Mouse (Mus musculus) naive thymus-derived CD4-positive, alpha-beta T cell, adult 2 months (primary cell): Measurements from ENCODE around the gene Asic4.

Experiments
- DNase-seq: peaks from one replicate; pipeline ENCODE4 v3.0.0-alpha.2; 2011; ENCODE audit warnings: low read depth

Gene Asic4

GRCm38 (mm10) chr1:75503651-75503980, 53.4 kb downstream of the Asic4 start:
- no peak for DNase-seq

DNA sequence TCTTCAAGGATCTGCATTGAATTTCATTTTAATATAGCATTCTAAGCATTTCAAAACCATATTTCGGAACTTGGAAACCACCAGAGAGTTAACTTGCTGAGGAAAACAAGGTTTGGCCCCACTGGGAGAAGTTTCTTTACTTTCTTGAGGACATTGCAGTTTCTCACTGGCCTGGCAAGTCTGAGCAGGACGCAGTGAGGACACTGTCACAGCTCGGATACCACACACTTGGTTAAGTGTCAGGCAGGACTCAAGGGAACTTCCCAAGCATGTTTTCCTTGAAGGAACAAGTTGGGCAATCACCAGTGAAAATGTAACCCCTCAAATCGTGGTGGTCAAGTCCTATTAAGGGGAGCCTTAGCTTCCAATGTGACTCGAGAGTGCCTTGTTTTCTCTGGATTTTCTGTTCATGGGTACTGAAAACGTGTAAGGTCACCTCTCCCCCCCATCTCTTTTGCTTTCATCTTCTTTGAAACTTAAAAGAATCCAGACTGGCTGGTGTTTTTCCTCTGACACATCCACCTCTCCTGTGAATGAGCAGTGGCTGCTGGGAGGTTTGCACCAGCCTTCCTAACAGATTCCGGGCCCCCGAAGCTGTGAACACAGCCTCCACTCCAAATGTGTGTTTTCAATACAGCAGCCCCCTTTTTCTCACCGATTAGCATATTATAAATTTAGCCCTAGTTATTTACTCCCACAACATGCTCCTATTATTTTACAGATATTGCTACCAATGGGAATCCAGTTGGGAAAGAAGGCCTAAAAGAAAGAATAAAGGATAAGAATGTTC, 54.2 kb downstream of the Asic4 start:
- DNase-seq: no peak

DNA sequence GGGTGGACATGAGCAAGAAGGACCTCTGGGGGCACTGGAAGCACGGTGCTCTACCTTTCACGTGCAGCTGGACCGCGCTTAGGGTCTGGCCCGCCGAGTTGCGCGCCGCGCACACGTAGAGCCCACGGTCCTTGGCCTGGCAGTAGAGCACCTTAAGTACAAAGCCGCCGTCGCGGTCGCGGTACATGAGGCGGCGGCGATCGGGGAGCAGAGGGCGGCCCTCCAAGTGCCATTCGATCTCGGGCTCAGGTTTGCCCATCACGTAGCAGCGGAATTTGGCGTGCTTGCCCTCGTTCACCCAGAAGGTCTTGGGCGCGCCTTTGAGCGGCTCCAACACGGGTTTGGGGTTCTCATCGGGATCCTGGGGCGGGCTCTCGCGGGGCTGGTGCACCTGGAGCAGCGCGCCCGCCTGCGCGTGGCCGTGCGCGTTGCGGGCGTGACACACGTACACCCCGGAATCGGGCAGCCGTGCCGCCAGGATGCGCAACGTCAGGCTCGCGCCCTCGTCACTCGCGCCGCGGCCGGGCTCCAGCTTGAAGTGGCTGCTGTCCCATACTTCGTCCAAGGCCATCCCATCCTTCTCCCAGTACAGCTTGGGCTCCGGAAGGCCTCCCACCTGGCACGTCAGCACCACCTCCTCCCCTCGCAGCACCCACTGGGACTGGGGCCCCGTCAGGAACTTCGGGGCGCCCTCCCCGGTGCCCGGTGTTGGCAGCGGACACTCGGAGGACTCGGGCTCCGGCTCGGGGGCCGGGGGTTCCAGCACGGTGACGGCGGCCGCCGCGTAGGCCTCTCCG, 55.1 kb downstream of the Asic4 start:
- DNase-seq: no peak

DNA sequence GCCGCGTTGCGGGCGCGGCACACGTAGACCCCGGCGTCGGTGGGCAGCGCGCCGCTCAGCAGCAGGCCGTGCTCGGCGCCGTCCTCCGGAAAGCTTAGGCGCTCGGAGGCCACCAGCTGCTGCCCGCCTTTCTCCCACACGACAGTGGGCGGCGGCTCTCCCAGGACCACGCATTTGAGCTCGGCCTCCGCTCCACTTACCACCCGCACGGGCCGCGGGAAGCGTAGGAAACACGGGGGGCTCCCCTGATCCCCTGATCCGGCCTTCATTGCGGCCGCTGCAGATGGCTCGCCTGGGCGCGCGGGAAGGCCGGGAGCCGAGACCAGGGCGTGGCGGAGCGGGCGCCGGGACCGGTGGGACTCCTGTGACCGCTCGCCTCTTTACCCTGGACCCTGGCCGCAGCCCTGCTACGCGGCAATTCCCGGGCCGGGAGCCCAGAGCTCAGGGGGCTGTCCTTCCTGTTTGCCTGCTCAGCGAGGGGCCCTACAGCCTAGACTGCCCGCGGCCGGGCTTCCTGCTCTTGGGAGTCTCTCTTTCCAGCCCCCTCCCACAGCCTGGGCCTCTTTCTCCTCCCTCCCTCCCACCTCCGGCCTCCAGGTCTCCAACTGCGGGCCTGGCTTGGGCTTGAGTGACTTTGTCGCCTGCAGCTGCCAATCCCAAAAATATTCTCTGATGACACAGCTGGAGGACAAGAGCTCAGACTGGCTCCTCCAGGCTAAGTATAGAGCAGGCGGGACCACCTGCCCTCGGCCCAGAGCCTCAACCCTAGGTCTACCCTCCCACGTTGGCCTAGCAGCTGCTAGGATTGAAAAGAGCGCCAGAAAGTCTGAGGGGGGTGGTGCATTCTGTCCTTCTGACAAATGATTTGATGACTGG, 56.0 kb downstream of the Asic4 start, which contains the start of gene Obsl1:
Gene Obsl1, minus strand, starts transcription at position 497 of the 876 bp plus-strand sequence.
- no peak for DNase-seq

GRCm38 (mm10) chr1:75507006-75507405, 56.8 kb downstream of the Asic4 start, which contains the start of gene Inha:
Inha (plus strand) TSS chr1:75507077.
- no peak for DNase-seq

GRCm38 (mm10) chr1:75509586-75509985, 59.4 kb downstream of the Asic4 start:
- no peak for DNase-seq

- no peak for DNase-seq
Observed at GRCm38 (mm10) chr1:75510154-75510553, 59.9 kb downstream of the Asic4 start.

- no peak for DNase-seq
Observed at GRCm38 (mm10) chr1:75511437-75512210, 61.4 kb downstream of the Asic4 start.

GRCm38 (mm10) chr1:75512550-75512949, 62.3 kb downstream of the Asic4 start:
- DNase-seq: no peak

DNA sequence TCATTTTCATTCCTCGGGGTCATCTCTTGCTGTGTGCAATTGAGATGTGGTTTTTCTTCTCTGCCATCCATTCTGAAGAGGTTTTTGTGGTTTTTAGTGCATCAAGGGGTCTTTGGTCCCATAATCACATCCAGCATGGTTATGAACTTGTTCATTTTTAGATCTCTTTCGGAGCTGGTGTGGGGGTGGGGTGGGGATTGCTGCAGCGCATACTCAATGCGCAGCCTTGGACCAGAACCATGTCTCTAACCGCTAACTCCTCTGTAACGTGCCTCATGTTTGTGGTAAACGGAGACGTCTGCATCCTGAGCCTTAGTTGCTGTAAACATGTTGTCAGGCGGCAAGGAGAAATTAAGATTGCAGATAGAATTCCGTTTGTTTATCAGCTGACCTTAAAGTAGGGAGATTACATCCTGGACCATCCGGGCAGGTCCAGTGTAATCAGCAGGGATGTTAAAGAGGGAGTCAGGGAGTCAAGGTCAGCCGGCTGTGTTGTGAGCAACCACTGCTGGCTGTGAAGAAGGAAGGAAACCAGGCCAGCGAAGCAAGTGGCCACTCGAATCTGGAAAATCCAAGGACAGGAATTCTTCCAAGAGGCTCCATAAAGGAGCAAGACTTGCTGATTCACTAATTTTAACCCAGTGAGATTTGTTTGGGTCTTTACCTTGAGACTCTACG, 66.6 kb downstream of the Asic4 start:
- no peak for DNase-seq

- DNase-seq: no peak
Observed at GRCm38 (mm10) chr1:75517984-75518383, 67.7 kb downstream of the Asic4 start.

- DNase-seq: no peak
Observed at GRCm38 (mm10) chr1:75518427-75518826, 68.2 kb downstream of the Asic4 start.

GRCm38 (mm10) chr1:75519576-75519975, 69.3 kb downstream of the Asic4 start:
- no peak for DNase-seq

DNA sequence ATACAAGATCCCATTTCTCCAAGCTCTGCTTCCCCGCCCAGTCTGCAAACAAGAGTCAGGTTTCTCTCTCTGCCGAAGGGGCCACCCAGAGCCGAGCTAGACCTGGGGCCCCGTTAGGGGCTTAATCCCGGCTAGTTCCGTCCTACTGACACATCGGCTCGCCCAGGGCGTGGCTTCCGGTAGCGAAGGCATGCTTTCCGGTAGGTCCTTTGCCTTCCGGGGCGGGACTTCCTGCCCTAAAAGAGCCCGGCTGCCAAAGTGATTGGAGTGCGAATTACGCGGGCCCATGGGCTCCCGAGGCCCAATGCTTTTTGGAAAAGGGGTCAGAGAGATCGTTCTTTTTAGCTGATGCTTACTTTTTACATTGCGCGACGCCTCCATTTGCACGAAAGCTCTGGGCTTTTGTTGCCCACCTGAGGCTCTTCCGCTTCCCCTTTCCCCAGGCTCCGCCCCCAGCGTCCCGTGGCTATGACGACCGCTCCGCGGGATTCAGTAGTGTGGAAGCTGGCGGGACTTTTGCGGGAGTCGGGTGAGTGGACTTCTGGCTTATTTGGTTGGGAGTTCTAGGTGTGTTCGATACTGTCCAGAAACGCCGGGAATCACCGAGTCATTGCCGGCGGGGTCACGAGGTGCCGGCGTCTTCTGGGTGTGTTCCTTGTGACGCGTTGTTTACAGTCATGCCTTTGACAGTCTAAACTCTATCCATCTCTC, 71.2 kb downstream of the Asic4 start, which contains the start of gene Stk11ip:
Gene Stk11ip, plus strand, starts transcription at position 209 of the 711 bp plus-strand sequence.
- DNase-seq: peak; percentile 93
